Mouse (Mus musculus) stomach, embryonic 14.5 days (tissue): ENCODE measurements around the gene H2-Aa. TPM values are rescaled to one million over a fixed set of nuclear protein-coding genes. Genes with fewer than 3 reads are reported as not detected.

Experiments used
- ATAC-seq: fragments of 200-750 bp; cut with Nextera tagmentation; 2 replicates; pipeline ENCODE4 v1.8.0; 2017; ENCODE audit warnings: low read depth, moderate TSS enrichment; ENCODE audit not compliant: insufficient number of reproducible peaks, insufficient read depth, low FRiP score
- H3K27ac ChIP-seq: fragments of 300-500 bp; sonication (generic); 2 replicates; pipeline ENCODE4 v1.5.1; 2014; ENCODE audit warnings: mild to moderate bottlenecking, low read length, moderate library complexity, mixed read lengths
- H3K27me3 ChIP-seq: fragments of 300-500 bp; sonication (generic); 2 replicates; pipeline ENCODE4 v1.6.1; 2014; ENCODE audit warnings: low read length, control low read depth, mixed read lengths; ENCODE audit not compliant: control insufficient read depth, insufficient read depth
- H3K36me3 ChIP-seq: fragments of 300-500 bp; sonication (generic); 2 replicates; pipeline ENCODE4 v1.6.1; 2014; ENCODE audit warnings: mild to moderate bottlenecking, control low read depth, low read length, moderate library complexity, mixed read lengths; ENCODE audit not compliant: control insufficient read depth, insufficient read depth
- H3K4me1 ChIP-seq: fragments of 300-500 bp; sonication (generic); 2 replicates; pipeline ENCODE4 v1.6.1; 2014; ENCODE audit warnings: low read length, control low read depth, mixed read lengths; ENCODE audit not compliant: control insufficient read depth, insufficient read depth
- H3K4me2 ChIP-seq: fragments of 300-500 bp; sonication (generic); replicated peaks from 2 replicates; pipeline ENCODE4 v1.6.1; 2014; ENCODE audit warnings: low read depth, low read length, control low read depth
- H3K4me3 ChIP-seq: fragments of 300-500 bp; sonication (generic); 2 replicates; pipeline ENCODE4 v1.5.1; 2014; ENCODE audit warnings: low read depth, low read length, control low read depth
- H3K9ac ChIP-seq: fragments of 300-500 bp; sonication (generic); replicated peaks from 2 replicates; pipeline ENCODE4 v1.6.1; 2014; ENCODE audit warnings: low read depth, mild to moderate bottlenecking, control low read depth, low read length, moderate library complexity, mixed read lengths
- H3K9me3 ChIP-seq: fragments of 300-500 bp; sonication (generic); 2 replicates; pipeline ENCODE4 v1.6.1; 2016; ENCODE audit warnings: low read depth, low read length, control low read depth; ENCODE audit not compliant: control insufficient read depth
- WGBS: fragments of 180-500 bp; shearing (Covaris S2); extraction: QIAGEN DNeasy Blood & Tissue Kit; methylation state at CpG from one replicate; pipeline ENCODE4 v1.1.7; 2014; 5-methylcytosine and 5-hydroxymethylcytosine counted together
- polyA plus RNA-seq: library from polyadenylated mRNA; unstranded; fragments of >200 nt; fragmentation: Nextera tagmentation; extraction: Ambion mirVana; gene quantifications from 2 replicates; pipeline ENCODE4 v1.2.1, GENCODE M21; 2014

The H2-Aa gene
- polyA plus RNA-seq, 1 experiment from 2014 or later = 4.4 TPM

DNA sequence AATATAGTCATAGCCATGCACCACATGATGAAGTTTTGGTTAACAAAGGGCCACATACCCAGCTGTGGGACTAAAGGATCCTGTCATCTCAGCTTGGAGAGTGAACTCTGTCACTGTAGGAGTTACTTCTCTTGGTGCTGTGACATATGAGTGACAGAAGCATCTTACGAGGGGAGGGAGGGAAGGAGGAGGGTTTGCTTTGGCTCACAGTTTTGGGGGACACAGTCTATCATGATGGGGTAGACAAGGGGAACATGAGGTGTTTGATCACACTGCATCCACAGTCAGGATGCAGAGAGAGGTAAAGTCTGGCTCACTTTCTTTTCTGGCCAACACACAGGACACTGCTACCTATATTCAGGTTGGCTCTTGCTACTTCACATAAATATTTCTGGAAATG lies 5.8 kb downstream of the H2-Aa start:
- H3K9ac ChIP-seq = no peak overlapping the region
- no peak for ATAC-seq
- no peak overlapping the region for H3K4me3 ChIP-seq
- H3K27me3 ChIP-seq = no peaks in the 10 kb centered on the region
- H3K4me2 ChIP-seq = no peak overlapping the region
- no peaks in the 10 kb centered on the region for H3K9me3 ChIP-seq
- WGBS = 78% methylated on average over 1 of the region's 1 CpGs
- H3K36me3 ChIP-seq = no peaks in the 10 kb centered on the region
- H3K27ac ChIP-seq = no peak overlapping the region
- H3K4me1 ChIP-seq = no peaks in the 10 kb centered on the region

DNA sequence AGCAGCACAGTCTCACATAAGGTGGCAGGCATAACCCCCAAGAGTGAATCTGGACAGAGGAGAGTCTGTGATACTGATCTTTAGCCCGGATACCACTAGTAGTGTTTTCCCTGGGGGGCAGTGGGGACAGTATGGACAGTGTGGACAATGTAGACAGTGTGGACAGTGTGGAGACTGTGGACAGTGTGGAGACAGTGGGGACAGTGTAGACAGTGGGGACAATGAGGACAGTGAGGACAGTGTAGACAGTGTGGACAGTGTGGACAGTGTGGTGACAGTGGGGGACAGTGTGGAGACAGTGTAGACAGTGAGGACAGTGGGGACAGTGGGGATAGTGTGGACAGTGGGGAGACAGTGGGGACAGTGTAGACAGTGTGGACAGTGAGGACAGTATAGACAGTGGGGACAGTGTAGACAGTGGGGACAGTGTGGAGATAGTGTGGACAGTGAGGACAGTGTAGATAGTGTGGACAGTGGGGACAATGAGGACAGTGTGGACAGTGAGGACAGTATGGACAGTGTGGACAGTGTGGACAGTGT lies 7.1 kb downstream of the H2-Aa start:
- Histone ChIP-seq H3K4me3 (no peak overlapping the region), H3K9me3 (no peaks in the 10 kb centered on the region), H3K27me3 (no peaks in the 10 kb centered on the region), H3K4me1 (no peaks in the 10 kb centered on the region), H3K9ac (no peak overlapping the region), H3K36me3 (no peaks in the 10 kb centered on the region), H3K27ac (no peak overlapping the region), H3K4me2 (no peak overlapping the region)
- WGBS = 76% methylated on average over 1 of the region's 1 CpGs
- ATAC-seq = no peak

DNA sequence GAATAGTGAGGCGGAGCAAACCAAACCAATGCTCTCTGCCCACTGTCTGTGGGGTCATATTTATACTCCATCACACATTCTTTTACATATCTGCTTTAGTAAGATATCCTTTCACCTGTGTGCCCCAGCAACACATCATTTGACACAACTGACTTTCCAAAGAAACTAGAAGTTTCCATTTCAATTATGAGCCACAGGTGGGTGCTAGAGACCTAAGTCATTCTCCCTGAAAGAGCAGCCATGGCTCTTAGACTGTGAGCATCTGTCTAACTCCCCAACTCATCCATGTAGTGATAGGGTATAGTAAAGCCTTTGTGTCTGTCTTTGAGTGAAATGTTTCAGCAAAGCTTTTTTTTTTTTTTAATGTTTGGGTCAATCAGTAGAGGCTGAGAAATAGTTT lies 15.5 kb downstream of the H2-Aa start:
- no peak overlapping the region for H3K9ac ChIP-seq
- no peak for ATAC-seq
- WGBS = 97% methylated on average over 1 of the region's 1 CpGs
- no peak overlapping the region for H3K4me3 ChIP-seq
- H3K36me3 ChIP-seq = no peaks in the 10 kb centered on the region
- H3K27me3 ChIP-seq = no peaks in the 10 kb centered on the region
- no peak overlapping the region for H3K27ac ChIP-seq
- no peaks in the 10 kb centered on the region for H3K9me3 ChIP-seq
- no peaks in the 10 kb centered on the region for H3K4me1 ChIP-seq
- H3K4me2 ChIP-seq = no peak overlapping the region

DNA sequence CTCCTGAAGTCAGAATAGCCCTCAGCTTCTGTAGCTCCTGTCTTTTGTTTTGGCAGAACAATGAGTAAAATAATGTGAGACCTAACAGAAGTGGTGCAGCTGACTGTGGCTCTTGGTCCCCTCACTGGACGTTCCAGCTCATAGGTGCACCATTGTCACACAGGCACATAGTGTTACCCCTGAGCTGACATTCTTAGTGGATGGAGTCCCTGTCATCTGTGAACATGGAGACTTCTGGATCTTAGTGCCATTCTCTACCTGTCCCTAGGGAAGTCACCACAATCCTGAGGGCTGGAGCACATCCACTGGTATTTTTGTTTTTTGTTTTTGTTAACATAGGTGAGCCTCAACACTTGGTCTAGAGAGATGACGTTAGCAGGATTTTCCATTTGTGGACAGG lies 16.7 kb downstream of the H2-Aa start:
- Histone ChIP-seq H3K4me1 (no peaks in the 10 kb centered on the region), H3K4me2 (no peak overlapping the region), H3K9ac (no peak overlapping the region), H3K4me3 (no peak overlapping the region), H3K36me3 (no peaks in the 10 kb centered on the region), H3K27me3 (no peaks in the 10 kb centered on the region), H3K27ac (no peak overlapping the region), H3K9me3 (no peaks in the 10 kb centered on the region)
- 72% methylated on average over 2 of the region's 2 CpGs for WGBS
- no peak for ATAC-seq

DNA sequence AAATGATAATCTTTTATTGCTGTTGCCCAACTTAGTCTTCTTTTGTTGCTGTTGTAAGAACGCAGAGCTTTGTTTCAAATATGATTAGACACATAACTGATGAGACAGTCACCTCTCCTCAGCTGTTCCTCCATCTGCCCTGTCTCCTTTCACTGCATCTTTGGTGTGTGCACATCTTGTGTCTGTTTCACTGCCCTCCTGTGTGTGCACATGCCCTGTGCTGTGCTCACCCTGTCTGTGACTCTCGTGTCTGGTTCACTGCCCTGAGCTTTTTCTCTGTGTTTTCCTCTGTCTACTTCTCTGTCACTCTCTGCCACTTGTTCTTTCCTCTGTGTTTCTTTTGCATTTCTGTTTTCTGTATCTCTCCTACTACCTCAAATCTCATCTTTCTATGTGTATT lies 17.4 kb downstream of the H2-Aa start:
- peaks cover 4% of the 10 kb centered on the region; the same call in 1 of the 2 replicates for H3K27me3 ChIP-seq
- no peaks in the 10 kb centered on the region for H3K9me3 ChIP-seq
- no peak overlapping the region for H3K9ac ChIP-seq
- 84% methylated on average over 2 of the region's 2 CpGs for WGBS
- H3K27ac ChIP-seq = no peak overlapping the region
- no peak overlapping the region for H3K4me3 ChIP-seq
- ATAC-seq = no peak
- no peaks in the 10 kb centered on the region for H3K4me1 ChIP-seq
- H3K36me3 ChIP-seq = no peaks in the 10 kb centered on the region
- H3K4me2 ChIP-seq = no peak overlapping the region

DNA sequence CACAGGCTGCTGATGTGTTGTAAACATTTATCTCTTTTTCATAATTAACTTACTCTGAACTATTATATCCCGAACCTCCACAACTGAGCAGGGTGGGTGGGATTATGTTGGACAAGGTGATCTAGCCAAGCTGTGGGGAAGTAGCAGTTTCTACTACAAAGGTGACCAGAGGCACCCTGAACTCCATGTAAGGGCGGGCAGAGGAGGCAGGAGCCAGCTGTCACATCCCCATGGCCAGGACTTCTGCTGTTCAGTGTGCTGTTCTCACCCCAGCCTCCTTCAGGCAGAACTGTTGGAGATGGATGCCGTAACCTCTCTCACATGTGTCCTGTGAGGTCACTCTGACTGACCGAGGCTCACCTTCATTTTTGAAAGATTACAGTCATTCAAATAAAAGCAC lies 17.8 kb downstream of the H2-Aa start:
- H3K9ac ChIP-seq = no peak overlapping the region
- H3K36me3 ChIP-seq = no peaks in the 10 kb centered on the region
- peaks cover 8% of the 10 kb centered on the region for H3K27me3 ChIP-seq
- no peak overlapping the region for H3K27ac ChIP-seq
- no peaks in the 10 kb centered on the region for H3K9me3 ChIP-seq
- H3K4me2 ChIP-seq = no peak overlapping the region
- ATAC-seq = no peak
- 57% methylated on average over 4 of the region's 4 CpGs for WGBS
- no peak overlapping the region for H3K4me3 ChIP-seq
- no peaks in the 10 kb centered on the region for H3K4me1 ChIP-seq

DNA sequence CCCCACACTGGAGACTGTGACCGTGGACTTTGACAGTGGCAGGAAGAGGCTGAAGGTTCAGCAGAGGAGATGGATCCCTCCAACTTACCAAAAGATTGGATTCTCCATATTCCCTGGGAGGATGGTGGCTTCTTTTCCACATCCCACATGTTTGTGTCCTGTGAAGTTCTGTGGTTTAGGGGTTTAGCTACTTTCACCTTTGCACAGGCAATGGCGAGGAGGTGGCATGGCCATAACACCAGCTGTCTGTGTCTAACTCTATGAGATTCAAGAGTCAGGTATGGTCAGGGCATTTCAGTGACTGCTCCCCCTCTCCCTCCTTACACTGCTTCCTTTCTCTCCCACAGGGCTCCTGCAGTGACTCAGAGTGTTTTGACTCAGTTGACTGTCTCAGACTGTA lies 18.9 kb downstream of the H2-Aa start:
- ATAC-seq = no peak
- no peak overlapping the region for H3K4me2 ChIP-seq
- no peaks in the 10 kb centered on the region for H3K9me3 ChIP-seq
- peaks cover 12% of the 10 kb centered on the region for H3K27me3 ChIP-seq
- H3K4me1 ChIP-seq = 0 out of 2 replicates have a peak, but pooled peaks cover 5% of the 10 kb centered on the region
- no peaks in the 10 kb centered on the region for H3K36me3 ChIP-seq
- H3K9ac ChIP-seq = no peak overlapping the region
- H3K27ac ChIP-seq = no peak overlapping the region
- WGBS = 79% methylated on average over 2 of the region's 2 CpGs
- no peak overlapping the region for H3K4me3 ChIP-seq

DNA sequence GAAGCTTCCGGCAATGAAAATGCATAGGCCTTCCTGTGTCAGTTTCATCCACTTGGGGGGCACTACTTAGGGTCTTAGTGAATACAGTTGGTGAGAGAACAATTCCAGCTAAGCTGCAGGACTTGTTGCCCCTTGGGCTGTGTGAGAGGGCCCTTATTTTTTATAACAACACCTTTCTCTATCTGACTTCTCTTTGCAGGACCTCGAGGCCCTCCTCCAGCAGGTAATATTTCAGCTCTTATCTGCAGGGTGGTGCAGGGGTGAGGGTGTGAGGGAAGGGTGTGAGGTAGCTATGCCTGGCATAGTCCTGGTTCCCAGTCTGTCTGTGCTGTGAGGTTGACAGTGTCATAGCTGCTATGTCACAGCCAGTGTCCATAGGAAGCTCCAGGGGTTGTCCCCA lies 19.4 kb downstream of the H2-Aa start:
- WGBS = 71% methylated on average over 2 of the region's 2 CpGs
- ATAC-seq = no peak
- 0 out of 2 replicates have a peak, but pooled peaks cover 7% of the 10 kb centered on the region for H3K4me1 ChIP-seq
- no peak overlapping the region for H3K27ac ChIP-seq
- no peak overlapping the region for H3K4me3 ChIP-seq
- H3K27me3 ChIP-seq = peaks cover 12% of the 10 kb centered on the region
- H3K9ac ChIP-seq = no peak overlapping the region
- no peak overlapping the region for H3K4me2 ChIP-seq
- H3K36me3 ChIP-seq = no peaks in the 10 kb centered on the region
- H3K9me3 ChIP-seq = no peaks in the 10 kb centered on the region
